Mouse (Mus musculus): ENCODE data around the gene Ly6f. TPM values are rescaled to one million over a fixed set of nuclear protein-coding genes. Genes with fewer than 3 reads are reported as not detected.

Gene Ly6f
- polyA plus RNA-seq, 1 experiment from 2014 or later = not detected

DNA sequence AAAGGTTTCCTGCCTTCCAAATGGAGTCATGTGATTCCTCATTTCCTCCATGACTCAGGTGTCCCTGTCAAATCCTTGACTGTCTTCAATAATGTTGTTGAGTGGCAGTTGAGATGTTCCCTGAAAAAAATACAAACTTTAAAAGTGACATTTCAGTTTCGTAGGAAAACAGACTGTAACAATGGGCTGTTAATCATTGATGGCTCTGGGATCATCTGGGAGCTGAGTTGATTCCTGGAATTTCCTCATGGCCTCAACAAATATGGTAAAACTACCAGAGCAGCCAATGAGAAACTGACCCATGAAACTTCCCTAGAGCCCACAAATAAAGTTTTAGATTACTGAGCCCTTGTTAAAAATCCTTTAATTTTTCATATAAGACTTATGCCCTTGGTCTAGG, 37.9 kb downstream of the Ly6f start:
- no peak for ATAC-seq
- H3K36me3 ChIP-seq (ENCODE audit: control insufficient read depth, insufficient read depth, low read length) = no peaks in the 10 kb centered on the region
- WGBS = 80% methylated on average over 1 of the region's 1 CpGs

DNA sequence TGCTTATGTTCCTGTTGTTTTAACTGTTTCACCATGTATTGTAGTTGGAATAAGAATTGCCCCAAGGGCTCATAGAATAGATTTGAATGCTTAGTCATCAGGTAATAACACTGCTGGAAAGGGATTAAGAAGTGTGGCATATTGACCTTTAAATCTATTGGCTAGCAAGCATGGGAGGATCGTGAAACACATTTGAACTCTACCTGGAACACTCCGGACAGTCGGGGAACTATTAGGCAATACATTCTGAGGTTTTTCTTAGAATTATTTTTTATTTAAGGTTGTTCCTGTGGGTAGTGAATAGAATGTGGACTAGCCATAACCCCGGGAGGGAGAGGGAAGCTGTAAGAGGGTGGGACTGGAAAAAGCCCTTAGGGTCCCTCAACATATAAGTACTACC, 41.0 kb downstream of the Ly6f start:
- H3K4me2 ChIP-seq (ENCODE audit: low read length) = no peak overlapping the region
- no peak overlapping the region for H3K9ac ChIP-seq (ENCODE audit: low read depth, low read length)
- no peaks in the 10 kb centered on the region for H3K36me3 ChIP-seq (ENCODE audit: control insufficient read depth, insufficient read depth, low read length)
- no peak for ATAC-seq
- H3K4me3 ChIP-seq (ENCODE audit: low read depth, low read length) = no peak overlapping the region
- H3K27me3 ChIP-seq (ENCODE audit: control insufficient read depth, insufficient read depth, low read depth, low read length) = no peaks in the 10 kb centered on the region
- H3K27ac ChIP-seq (ENCODE audit: low read length) = no peak overlapping the region
- H3K9me3 ChIP-seq (replicated peaks; ENCODE audit: control insufficient read depth, low read length, poor library complexity, severe bottlenecking) = no peaks in the 10 kb centered on the region
- H3K4me1 ChIP-seq (ENCODE audit: control insufficient read depth, insufficient read depth, low read length) = no peaks in the 10 kb centered on the region
- 94% methylated on average over 4 of the region's 4 CpGs for WGBS

More for the DNA sequence above, 37.9 kb downstream of the Ly6f start:
- Histone ChIP-seq H3K9ac (ENCODE audit: low read depth, low read length) (no peak overlapping the region), H3K4me1 (ENCODE audit: control insufficient read depth, insufficient read depth, low read length) (no peaks in the 10 kb centered on the region), H3K4me2 (ENCODE audit: low read length) (no peak overlapping the region), H3K27me3 (ENCODE audit: control insufficient read depth, insufficient read depth, low read depth, low read length) (no peaks in the 10 kb centered on the region), H3K27ac (ENCODE audit: low read length) (no peak overlapping the region), H3K9me3 (replicated peaks; ENCODE audit: control insufficient read depth, low read length, poor library complexity, severe bottlenecking) (no peaks in the 10 kb centered on the region), H3K4me3 (ENCODE audit: low read depth, low read length) (no peak overlapping the region)

GRCm38 (mm10) chr15:75309946-75310345, 41.7 kb downstream of the Ly6f start:
- Histone ChIP-seq H3K27ac (ENCODE audit: low read length) (no peak overlapping the region), H3K4me1 (ENCODE audit: control insufficient read depth, insufficient read depth, low read length) (no peaks in the 10 kb centered on the region), H3K27me3 (ENCODE audit: control insufficient read depth, insufficient read depth, low read depth, low read length) (no peaks in the 10 kb centered on the region), H3K9me3 (replicated peaks; ENCODE audit: control insufficient read depth, low read length, poor library complexity, severe bottlenecking) (no peaks in the 10 kb centered on the region), H3K9ac (ENCODE audit: low read depth, low read length) (no peak overlapping the region), H3K36me3 (ENCODE audit: control insufficient read depth, insufficient read depth, low read length) (no peaks in the 10 kb centered on the region), H3K4me2 (ENCODE audit: low read length) (no peak overlapping the region), H3K4me3 (ENCODE audit: low read depth, low read length) (no peak overlapping the region)
- WGBS = 100% methylated on average over 1 of the region's 1 CpGs
- no peak for ATAC-seq

- no peak overlapping the region for H3K27ac ChIP-seq (ENCODE audit: low read length)
- no peak overlapping the region for H3K4me3 ChIP-seq (ENCODE audit: low read depth, low read length)
- no peaks in the 10 kb centered on the region for H3K27me3 ChIP-seq (ENCODE audit: control insufficient read depth, insufficient read depth, low read depth, low read length)
- H3K9ac ChIP-seq (ENCODE audit: low read depth, low read length) = no peak overlapping the region
- H3K4me1 ChIP-seq (ENCODE audit: control insufficient read depth, insufficient read depth, low read length) = no peaks in the 10 kb centered on the region
- 91% methylated on average over 2 of the region's 2 CpGs for WGBS
- no peak for ATAC-seq
- H3K36me3 ChIP-seq (ENCODE audit: control insufficient read depth, insufficient read depth, low read length) = no peaks in the 10 kb centered on the region
- no peaks in the 10 kb centered on the region for H3K9me3 ChIP-seq (replicated peaks; ENCODE audit: control insufficient read depth, low read length, poor library complexity, severe bottlenecking)
- no peak overlapping the region for H3K4me2 ChIP-seq (ENCODE audit: low read length)
Observed at GRCm38 (mm10) chr15:75314421-75314820, 46.2 kb downstream of the Ly6f start.

- Histone ChIP-seq H3K4me1 (ENCODE audit: control insufficient read depth, insufficient read depth, low read length) (no peaks in the 10 kb centered on the region), H3K36me3 (ENCODE audit: control insufficient read depth, insufficient read depth, low read length) (no peaks in the 10 kb centered on the region), H3K27me3 (ENCODE audit: control insufficient read depth, insufficient read depth, low read depth, low read length) (no peaks in the 10 kb centered on the region), H3K4me3 (ENCODE audit: low read depth, low read length) (no peak overlapping the region), H3K27ac (ENCODE audit: low read length) (no peak overlapping the region), H3K9ac (ENCODE audit: low read depth, low read length) (no peak overlapping the region), H3K4me2 (ENCODE audit: low read length) (no peak overlapping the region), H3K9me3 (replicated peaks; ENCODE audit: control insufficient read depth, low read length, poor library complexity, severe bottlenecking) (peaks cover 6% of the 10 kb centered on the region)
- WGBS = 65% methylated on average over 2 of the region's 2 CpGs
- no peak for ATAC-seq
Observed at GRCm38 (mm10) chr15:75317255-75317654, 49.0 kb downstream of the Ly6f start.

GRCm38 (mm10) chr15:75318584-75318983, 50.4 kb downstream of the Ly6f start:
- WGBS = 86% methylated on average over 3 of the region's 3 CpGs
- Histone ChIP-seq H3K27me3 (ENCODE audit: control insufficient read depth, insufficient read depth, low read depth, low read length) (no peaks in the 10 kb centered on the region), H3K9me3 (replicated peaks; ENCODE audit: control insufficient read depth, low read length, poor library complexity, severe bottlenecking) (peaks cover 11% of the 10 kb centered on the region), H3K4me1 (ENCODE audit: control insufficient read depth, insufficient read depth, low read length) (no peaks in the 10 kb centered on the region), H3K36me3 (ENCODE audit: control insufficient read depth, insufficient read depth, low read length) (no peaks in the 10 kb centered on the region), H3K4me2 (ENCODE audit: low read length) (no peak overlapping the region), H3K4me3 (ENCODE audit: low read depth, low read length) (no peak overlapping the region), H3K9ac (ENCODE audit: low read depth, low read length) (no peak overlapping the region), H3K27ac (ENCODE audit: low read length) (no peak overlapping the region)
- no peak for ATAC-seq

DNA sequence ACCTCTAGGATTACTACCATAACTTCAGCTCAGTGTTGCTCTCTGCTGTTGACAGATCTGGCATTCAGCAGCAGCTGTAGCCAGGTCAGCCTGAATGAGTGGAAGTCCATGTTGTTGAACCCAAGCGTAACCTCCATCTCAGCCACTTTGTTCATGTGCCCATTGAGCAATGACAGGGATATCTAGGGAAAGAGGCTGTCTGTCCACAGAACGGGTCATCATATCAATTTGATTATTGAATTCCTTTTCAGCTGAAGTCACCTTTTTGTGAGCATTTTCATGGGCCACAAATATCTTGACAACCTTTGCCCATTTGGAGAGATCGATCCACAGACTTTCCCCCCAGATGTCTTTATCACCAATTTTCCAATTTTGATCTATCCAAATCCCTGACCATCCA, 51.9 kb downstream of the Ly6f start:
- Histone ChIP-seq H3K9ac (ENCODE audit: low read depth, low read length) (no peak overlapping the region), H3K27ac (ENCODE audit: low read length) (no peak overlapping the region), H3K4me1 (ENCODE audit: control insufficient read depth, insufficient read depth, low read length) (no peaks in the 10 kb centered on the region), H3K27me3 (ENCODE audit: control insufficient read depth, insufficient read depth, low read depth, low read length) (no peaks in the 10 kb centered on the region), H3K4me2 (ENCODE audit: low read length) (no peak overlapping the region), H3K36me3 (ENCODE audit: control insufficient read depth, insufficient read depth, low read length) (no peaks in the 10 kb centered on the region), H3K4me3 (ENCODE audit: low read depth, low read length) (no peak overlapping the region), H3K9me3 (replicated peaks; ENCODE audit: control insufficient read depth, low read length, poor library complexity, severe bottlenecking) (peaks cover 14% of the 10 kb centered on the region)
- no peak for ATAC-seq
- WGBS = 91% methylated on average over 3 of the region's 3 CpGs

Other genes with a start within 250 kb of the Ly6f start
- 8.7 and 11.8 TPM in 2 replicates for gene Ly6c1, start 219.6 kb upstream of the Ly6f start, polyA plus RNA-seq (2015; fragmentation: Nextera tagmentation; extraction: Ambion mirVana)
- gene Ly6c2, start 156.5 kb upstream of the Ly6f start, polyA plus RNA-seq (2015; fragmentation: Nextera tagmentation; extraction: Ambion mirVana) = 0.31 TPM in 1 of 2 replicates, not detected in the other
- not detected in 2 replicates for gene Ly6g, start 113.2 kb upstream of the Ly6f start, polyA plus RNA-seq (2015; fragmentation: Nextera tagmentation; extraction: Ambion mirVana)
- not detected in 2 replicates for gene BC025446, start 52.0 kb upstream of the Ly6f start, polyA plus RNA-seq (2015; fragmentation: Nextera tagmentation; extraction: Ambion mirVana)